Mouse (Mus musculus): ENCODE measurements at regions not wholly inside any gene's neighbourhood (a gene's known extent, or its start where the extent isn't known, plus 50 kb on each side); places are given as distances from the start of the nearest gene placed in this dataset.

DNA sequence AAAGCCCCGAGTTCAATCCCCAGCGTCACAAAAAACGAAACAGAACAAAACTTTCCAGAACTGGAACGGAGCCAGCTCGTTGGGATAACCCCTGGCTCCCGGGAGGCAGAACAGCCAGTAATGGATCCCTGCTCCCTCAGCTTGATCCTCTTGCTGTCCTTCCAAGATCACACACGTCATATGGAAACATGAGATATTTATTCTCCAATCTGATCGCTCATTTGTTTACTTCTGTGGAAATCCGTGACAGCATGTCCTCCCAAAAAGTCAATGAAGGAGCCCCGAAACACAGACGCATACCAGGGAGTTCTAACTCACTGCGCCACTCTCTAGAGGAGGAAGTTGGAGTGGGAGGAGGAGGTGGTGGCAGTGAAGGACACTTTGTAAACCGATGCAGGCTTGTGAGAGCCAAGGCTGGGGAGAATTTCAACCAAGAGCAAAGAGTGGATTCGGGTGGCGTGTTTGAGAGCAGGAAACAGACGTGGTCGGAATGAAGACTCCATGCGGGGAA, 232.0 kb downstream of the Zfp36l1 start:
- DNase-seq (ENCODE audit: low spot score): no peak

DNA sequence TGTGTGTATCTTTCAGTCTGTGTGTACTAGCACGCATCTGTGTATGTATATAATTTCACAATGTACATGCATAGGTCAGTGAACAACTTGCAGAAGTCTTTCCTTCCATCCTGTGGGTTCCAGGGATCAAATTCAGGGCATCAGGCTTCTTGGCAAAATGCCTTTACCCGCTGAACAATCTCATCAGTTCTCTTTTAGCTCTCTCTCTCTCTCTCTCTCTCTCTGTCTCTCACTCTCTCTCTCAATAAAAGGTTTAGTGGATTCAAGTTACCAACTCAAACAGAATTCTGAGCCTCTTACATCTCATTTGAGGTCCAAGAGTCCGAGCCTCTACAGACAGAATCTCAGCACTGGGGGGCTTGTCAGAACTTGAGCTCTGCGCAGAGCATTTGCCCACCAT, 232.5 kb downstream of the Zfp36l1 start:
- DNase-seq (ENCODE audit: low spot score): no peak

GRCm38 (mm10) chr12:79879918-79880273, 232.9 kb downstream of the Zfp36l1 start:
- DNase-seq (ENCODE audit: low spot score): no peak

DNA sequence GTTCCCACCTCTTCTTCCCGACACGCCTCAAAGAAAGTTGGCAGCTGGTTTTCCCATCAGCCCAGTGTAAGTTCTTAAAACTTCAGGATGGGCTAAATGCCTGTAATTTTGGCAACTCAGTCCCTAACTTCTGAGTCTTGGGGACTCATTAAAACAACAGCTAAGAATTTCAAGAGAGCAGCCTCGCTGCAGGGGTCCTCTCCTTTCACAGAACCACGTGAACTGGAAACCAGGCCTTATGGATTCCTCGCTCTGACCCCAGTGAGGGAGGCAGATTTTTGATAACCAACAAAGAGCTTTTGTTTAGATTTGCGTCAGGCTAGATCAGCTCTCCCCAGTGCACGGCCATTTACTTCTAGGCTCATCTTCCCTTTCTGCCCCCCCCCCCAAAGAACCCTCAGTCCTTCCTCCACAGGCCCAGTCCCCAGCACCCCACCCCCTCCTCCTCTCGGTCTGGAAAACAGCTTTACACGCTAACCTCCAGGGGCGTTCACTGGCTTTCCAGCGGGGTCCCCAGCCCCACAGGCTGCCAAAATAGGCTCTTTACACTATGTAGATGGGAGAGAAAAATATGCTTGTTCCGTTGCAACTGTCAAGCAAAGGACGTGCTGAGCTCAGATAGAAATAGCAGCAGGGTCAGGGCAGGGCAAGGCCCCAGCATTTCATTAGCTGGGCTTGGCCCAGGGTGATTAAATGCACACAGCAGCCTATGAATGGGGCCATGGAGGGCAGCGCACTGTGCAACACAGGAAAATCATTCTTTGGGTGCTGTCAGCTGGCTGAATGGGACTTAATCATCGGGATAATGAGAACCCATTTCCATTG, 233.5 kb downstream of the Zfp36l1 start:
- DNase-seq (ENCODE audit: low spot score): no peak

GRCm38 (mm10) chr12:79878766-79879092, 234.1 kb downstream of the Zfp36l1 start:
- no peak for DNase-seq (ENCODE audit: low spot score)

GRCm38 (mm10) chr12:79878163-79878562, 234.7 kb downstream of the Zfp36l1 start:
- DNase-seq (ENCODE audit: low spot score): no peak

- no peak for DNase-seq (ENCODE audit: low spot score)
Measured at GRCm38 (mm10) chr12:79874333-79874732, 238.5 kb downstream of the Zfp36l1 start.

GRCm38 (mm10) chr12:79865179-79865552, 247.6 kb downstream of the Zfp36l1 start:
- DNase-seq (ENCODE audit: low spot score): no peak

GRCm38 (mm10) chr12:79864346-79865178, 248.3 kb downstream of the Zfp36l1 start:
- no peak for DNase-seq (ENCODE audit: low spot score)

All from layer of hippocampus, adult 9-10 months (tissue).